Mouse (Mus musculus): ENCODE results near the gene Gm3371.
"Not testable (repeated sequence)": the region's sequence is repeated elsewhere in the genome, so short reads cannot be mapped to it uniquely, and the experiment has no call there.

GRCm38 (mm10) chr14:44361416-44361815 is 49.1 kb downstream of the Gm3371 start:
- TF ChIP-seq POLR2A (IDR thresholded peaks at IDR 0.05; ENCODE audit: low read depth, low read length); CTCF (IDR thresholded peaks at IDR 0.05; ENCODE audit: extremely low read depth, insufficient read depth, insufficient read length, insufficient replicate concordance): not testable (repeated sequence)

All from spleen, adult 2 months (tissue).